Mouse (Mus musculus) testis, postnatal 10 days (tissue): ENCODE measurements around the gene Gm10477.
A peak's percentile ranks its signal among the peaks of the same experiment; 100 is the strongest.
"Not testable (repeated sequence)": the region's sequence is repeated elsewhere in the genome, so short reads cannot be mapped to it uniquely, and the experiment has no call there.

ENCODE experiments used
- DNase-seq: peaks from one replicate; pipeline ENCODE4 v3.0.0; 2021; ENCODE audit warnings: low spot score

The Gm10477 gene

GRCm38 (mm10) chrX:56524442-56524841 is at the start of gene Gm10477:
Gm10477 (plus strand) TSS chrX:56524742.
- not testable (repeated sequence) for DNase-seq

- DNase-seq = no peak
Observed at GRCm38 (mm10) chrX:56477553-56477952, 47.0 kb upstream of the Gm10477 start.

- DNase-seq = no peak
Observed at GRCm38 (mm10) chrX:56481906-56482305, 42.6 kb upstream of the Gm10477 start.

GRCm38 (mm10) chrX:56489758-56490157 is 34.8 kb upstream of the Gm10477 start:
- peak; percentile 81 for DNase-seq

- DNase-seq = peak; percentile 36
Observed at GRCm38 (mm10) chrX:56497241-56497640, 27.3 kb upstream of the Gm10477 start.

GRCm38 (mm10) chrX:56531266-56531665 is 6.7 kb downstream of the Gm10477 start:
- peak; percentile 78 for DNase-seq

GRCm38 (mm10) chrX:56537162-56537561 is 12.6 kb downstream of the Gm10477 start:
- peak; percentile 50 for DNase-seq

GRCm38 (mm10) chrX:56549506-56549905 is 25.0 kb downstream of the Gm10477 start, which contains the start of gene Gm648:
Gm648 (minus strand) TSS chrX:56549606.
- no peak for DNase-seq

- DNase-seq = no peak
Observed at GRCm38 (mm10) chrX:56553584-56553983, 29.0 kb downstream of the Gm10477 start.

- DNase-seq = peak; percentile 43
Observed at GRCm38 (mm10) chrX:56572465-56572864, 47.9 kb downstream of the Gm10477 start.
